ENCODE assay signal across 8 mouse cellular contexts in the genomic region with DNA sequence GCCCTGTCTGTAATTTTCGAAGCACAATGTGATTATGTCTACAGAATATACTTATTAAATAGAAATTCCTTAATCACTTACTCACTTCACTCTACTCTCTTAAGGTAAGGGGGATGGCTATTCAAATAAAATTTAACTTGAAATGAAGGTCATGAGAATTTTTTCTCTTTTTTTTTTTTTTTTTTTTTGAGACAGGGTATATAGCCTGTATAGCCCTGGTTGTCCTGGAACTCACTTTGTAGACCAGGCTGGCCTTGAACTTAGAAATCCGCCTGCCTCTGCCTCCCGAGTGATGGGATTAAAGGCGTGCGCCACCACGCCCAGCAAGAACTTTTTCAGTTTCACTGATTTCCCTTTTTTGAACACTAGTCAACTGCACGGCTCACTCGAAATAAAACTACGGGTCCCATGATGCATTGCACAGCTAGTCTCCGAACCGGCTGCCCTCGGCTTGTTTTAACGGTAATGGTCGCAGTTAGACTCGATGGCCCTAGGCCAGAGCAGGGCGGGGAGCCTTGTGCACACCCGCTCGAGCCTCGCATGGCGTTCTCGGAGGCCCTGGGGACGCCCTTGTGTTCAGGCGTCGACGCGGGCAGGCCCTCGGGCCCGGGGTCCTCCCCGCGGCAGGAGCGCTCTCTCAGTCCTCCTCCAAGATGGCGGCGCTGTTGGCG. TPM values are rescaled to one million over a fixed set of nuclear protein-coding genes. Genes with fewer than 3 reads are reported as not detected.
DNase-seq lines count a peak whose midpoint lies in the region; ATAC-seq lines count a peak whose summit lies in the region.

Nup205 (plus strand) TSS at position 443 of the 671 bp plus-strand sequence.

- H3K36me3 ChIP-seq in forebrain, embryonic 11.5 days (ENCODE audit: control insufficient read depth, insufficient read depth, low read length), result no peaks in the 10 kb centered on the region
- H3K36me3 ChIP-seq in heart, embryonic 15.5 days, result no peaks in the 10 kb centered on the region
- no peaks in the 10 kb centered on the region for H3K36me3 ChIP-seq in liver, embryonic 12.5 days
- no peaks in the 10 kb centered on the region for H3K36me3 ChIP-seq in splenic B cell, adult 2 months (ENCODE audit: control insufficient read depth, insufficient read depth, low read length, poor library complexity, severe bottlenecking)

- peak; percentile 89 for ATAC-seq in forebrain, embryonic 11.5 days (replicated peaks; ENCODE audit: low FRiP score)
- peak; percentile 88 for ATAC-seq in heart, embryonic 15.5 days (replicated peaks; ENCODE audit: insufficient number of reproducible peaks, insufficient read depth, low FRiP score, low read depth)
- peak; percentile 91 for ATAC-seq in liver, embryonic 12.5 days

- H3K27ac ChIP-seq in forebrain, embryonic 11.5 days (ENCODE audit: low read depth, low read length), result peak within 1 kb of the TSS; percentile 91
- H3K27ac ChIP-seq in heart, embryonic 15.5 days, result peak within 1 kb of the TSS; percentile 93
- H3K27ac ChIP-seq in liver, embryonic 12.5 days, result peak within 1 kb of the TSS; percentile 85

- peak within 1 kb of the TSS; percentile 81 for H3K4me2 ChIP-seq in forebrain, embryonic 11.5 days (ENCODE audit: low read depth, low read length, severe bottlenecking)
- peak within 1 kb of the TSS; percentile 87 for H3K4me2 ChIP-seq in heart, embryonic 15.5 days
- peak within 1 kb of the TSS; percentile 98 for H3K4me2 ChIP-seq in liver, embryonic 12.5 days

- 4% methylated on average over 34 of the region's 34 CpGs for WGBS in forebrain, embryonic 11.5 days
- WGBS in heart, embryonic 15.5 days, result 3% methylated on average over 34 of the region's 34 CpGs
- WGBS in liver, embryonic 12.5 days (ENCODE audit: insufficient replicate concordance), result 2% methylated on average over 34 of the region's 34 CpGs

- H3K9me3 ChIP-seq in forebrain, embryonic 11.5 days (ENCODE audit: control insufficient read depth, low read length), result no peaks in the 10 kb centered on the region
- no peaks in the 10 kb centered on the region for H3K9me3 ChIP-seq in heart, embryonic 15.5 days (replicated peaks)
- no peaks in the 10 kb centered on the region for H3K9me3 ChIP-seq in liver, embryonic 12.5 days (replicated peaks)

- peak within 1 kb of the TSS; percentile 82 for H3K4me3 ChIP-seq in forebrain, embryonic 11.5 days (ENCODE audit: low read depth, low read length)
- peak within 1 kb of the TSS; percentile 70 for H3K4me3 ChIP-seq in heart, embryonic 15.5 days
- H3K4me3 ChIP-seq in liver, embryonic 12.5 days, result peak within 1 kb of the TSS; percentile 82

- DNase-seq in ES-CJ7 (ENCODE audit: low read depth, low spot score), result peak; percentile 93
- peak; percentile 75 for DNase-seq in c-Kit-positive CD71-positive TER-119-negative erythroid progenitor cells, embryonic 14.5 days (ENCODE audit: low read depth)
- peak; percentile 88 for DNase-seq in forebrain, embryonic 11.5 days (ENCODE audit: low spot score)
- peak; percentile 88 for DNase-seq in kidney, postnatal 14 days
- DNase-seq in naive thymus-derived CD4-positive, alpha-beta T cell, adult 2 months (ENCODE audit: low read depth), result peak; percentile 93
- peak; percentile 88 for DNase-seq in splenic B cell, adult 2 months (ENCODE audit: low read depth, low spot score)

- H3K4me1 ChIP-seq in forebrain, embryonic 11.5 days (replicated peaks; ENCODE audit: control insufficient read depth, insufficient read depth, low read length), result no peaks in the 10 kb centered on the region
- H3K4me1 ChIP-seq in heart, embryonic 15.5 days (replicated peaks), result peaks cover 5% of the 10 kb centered on the region; the same call in 1 of the 2 replicates
- H3K4me1 ChIP-seq in liver, embryonic 12.5 days, result peaks cover 30% of the 10 kb centered on the region

- H3K9ac ChIP-seq in forebrain, embryonic 11.5 days (ENCODE audit: low read length), result peak within 1 kb of the TSS; percentile 92
- H3K9ac ChIP-seq in heart, embryonic 15.5 days, result peak within 1 kb of the TSS; percentile 81
- peak within 1 kb of the TSS; percentile 92 for H3K9ac ChIP-seq in liver, embryonic 12.5 days

- H3K27me3 ChIP-seq in forebrain, embryonic 11.5 days (ENCODE audit: control insufficient read depth, insufficient read depth, low read length), result no peaks in the 10 kb centered on the region
- no peaks in the 10 kb centered on the region for H3K27me3 ChIP-seq in heart, embryonic 15.5 days
- H3K27me3 ChIP-seq in liver, embryonic 12.5 days (replicated peaks), result no peaks in the 10 kb centered on the region
- no peaks in the 10 kb centered on the region for H3K27me3 ChIP-seq in splenic B cell, adult 2 months (ENCODE audit: control insufficient read depth, insufficient read depth, low read length, poor library complexity, severe bottlenecking)

RNA-seq across cellular contexts. Expression of gene Nup205, which starts in this region (rescaled TPM):
- polyA plus RNA-seq in forebrain, embryonic 11.5 days (2014; fragmentation: Nextera tagmentation; extraction: Ambion mirVana), result 65.9 and 73.0 TPM in 2 replicates
- polyA plus RNA-seq in heart, embryonic 15.5 days (2015; fragmentation: Nextera tagmentation; extraction: Ambion mirVana), result 18.9 and 24.4 TPM in 2 replicates
- polyA plus RNA-seq in liver, embryonic 12.5 days (2016; fragmentation: Nextera tagmentation; extraction: Ambion mirVana), result 36.5 and 40.4 TPM in 2 replicates

Comparison
In these comparisons a context has a peak if more than half of its experiments do, and no peak if none do; other contexts are left out.
1. Peak in every context shown above with its lines: DNase-seq, ATAC-seq, H3K4me3 ChIP-seq and H3K27ac ChIP-seq.